Mouse (Mus musculus): Measurements from ENCODE around the gene AY074887. TPM values are rescaled to one million over a fixed set of nuclear protein-coding genes. Genes with fewer than 3 reads are reported as not detected.

AY074887 gene
- polyA plus RNA-seq, 2 experiments: 0.20 to 0.43 TPM

DNA sequence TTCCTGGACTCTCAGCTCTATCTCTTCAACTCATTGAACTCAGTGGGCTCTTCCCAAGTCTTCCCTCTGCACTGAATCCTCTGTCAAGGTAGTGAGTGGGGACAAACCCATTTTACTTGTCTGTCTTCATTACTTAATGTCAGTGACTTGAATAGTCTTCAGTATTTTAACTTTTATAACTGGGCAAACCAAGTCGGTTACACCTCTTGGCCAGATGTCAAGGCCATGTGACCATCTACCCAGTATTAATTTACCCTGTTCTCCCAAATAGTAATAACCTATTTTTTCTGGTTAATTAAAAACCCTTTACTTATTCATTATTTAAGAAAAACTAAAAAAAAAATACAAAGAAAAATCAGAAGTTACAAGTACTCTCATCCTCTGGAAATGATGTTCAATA lies 20.1 kb downstream of the AY074887 start:
- Histone ChIP-seq H3K27ac (replicated peaks; ENCODE audit: low read depth, low read length) (no peak overlapping the region), H3K27me3 (ENCODE audit: control insufficient read depth, insufficient read depth, low read length) (no peaks in the 10 kb centered on the region), H3K9me3 (ENCODE audit: control insufficient read depth, low read length) (no peaks in the 10 kb centered on the region), H3K4me2 (replicated peaks; ENCODE audit: low read depth, low read length, severe bottlenecking) (no peak overlapping the region), H3K9ac (ENCODE audit: low read depth, low read length, severe bottlenecking) (no peak overlapping the region), H3K4me3 (replicated peaks; ENCODE audit: low read length) (no peak overlapping the region), H3K4me1 (ENCODE audit: control insufficient read depth, insufficient read depth, low read length) (no peaks in the 10 kb centered on the region), H3K36me3 (ENCODE audit: control insufficient read depth, insufficient read depth, low read length) (peaks cover 2% of the 10 kb centered on the region; the same call in 1 of the 2 replicates)
- DNase-seq (ENCODE audit: low spot score): no peak
- no peak for ATAC-seq (ENCODE audit: low FRiP score, low read depth)
- WGBS: 87% methylated on average over 1 of the region's 1 CpGs
- no peak for TF ChIP-seq POLR2A (IDR thresholded peaks at IDR 0.05; ENCODE audit: borderline replicate concordance, extremely low read depth, insufficient read depth, insufficient read length)

DNA sequence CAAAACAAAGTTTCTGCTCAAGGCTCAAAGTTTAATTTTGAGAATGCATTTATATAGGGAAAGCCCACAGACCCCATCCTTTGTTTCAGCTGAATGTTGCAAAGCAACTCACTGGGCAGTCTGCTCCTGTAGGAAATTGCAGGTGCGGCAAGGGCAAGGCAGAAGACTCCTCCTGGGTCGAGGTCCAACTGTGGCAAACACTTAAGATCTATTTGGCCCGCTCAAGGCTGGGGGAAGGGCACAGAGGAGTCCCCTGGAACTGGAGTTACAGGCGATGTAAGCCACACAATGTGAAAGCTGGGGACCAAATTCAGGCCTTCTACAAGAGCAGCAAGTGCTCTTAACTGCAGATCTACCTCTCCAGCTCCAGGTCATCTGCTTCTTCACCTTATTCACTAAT lies 30.9 kb downstream of the AY074887 start:
- no peak overlapping the region for H3K4me3 ChIP-seq (replicated peaks; ENCODE audit: low read length)
- no peak overlapping the region for H3K4me2 ChIP-seq (replicated peaks; ENCODE audit: low read depth, low read length, severe bottlenecking)
- ATAC-seq (ENCODE audit: low FRiP score, low read depth) (no peak), DNase-seq (ENCODE audit: low spot score) (no peak)
- H3K9me3 ChIP-seq (ENCODE audit: control insufficient read depth, low read length): no peaks in the 10 kb centered on the region
- no peaks in the 10 kb centered on the region for H3K27me3 ChIP-seq (ENCODE audit: control insufficient read depth, insufficient read depth, low read length)
- peaks cover 7% of the 10 kb centered on the region for H3K36me3 ChIP-seq (ENCODE audit: control insufficient read depth, insufficient read depth, low read length)
- no peak for TF ChIP-seq POLR2A (IDR thresholded peaks at IDR 0.05; ENCODE audit: borderline replicate concordance, extremely low read depth, insufficient read depth, insufficient read length)
- H3K27ac ChIP-seq (replicated peaks; ENCODE audit: low read depth, low read length): no peak overlapping the region
- 0 out of 2 replicates have a peak, but pooled peaks cover 4% of the 10 kb centered on the region for H3K4me1 ChIP-seq (ENCODE audit: control insufficient read depth, insufficient read depth, low read length)
- 55% methylated on average over 4 of the region's 4 CpGs for WGBS
- no peak overlapping the region for H3K9ac ChIP-seq (ENCODE audit: low read depth, low read length, severe bottlenecking)

DNA sequence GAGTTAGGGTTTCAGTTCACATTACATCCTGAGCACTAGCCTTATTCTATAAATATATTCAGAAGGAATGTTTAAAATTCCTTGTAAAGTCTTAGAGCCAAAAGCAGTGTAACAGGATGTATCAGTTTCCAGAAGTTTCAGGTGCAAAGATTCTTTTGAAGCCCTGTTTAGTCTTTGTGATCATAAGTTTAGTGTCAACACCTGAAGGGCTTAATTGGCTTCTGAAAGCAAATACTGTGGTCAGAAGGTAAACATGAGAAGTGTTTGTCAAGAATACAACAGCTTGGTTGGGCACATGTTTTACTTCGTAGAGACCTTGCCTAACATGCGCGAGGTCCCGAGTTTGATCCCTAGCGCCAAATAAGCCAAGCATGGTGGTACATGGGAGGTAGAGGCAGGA lies 32.0 kb downstream of the AY074887 start:
- H3K27me3 ChIP-seq (ENCODE audit: control insufficient read depth, insufficient read depth, low read length): no peaks in the 10 kb centered on the region
- TF ChIP-seq POLR2A (IDR thresholded peaks at IDR 0.05; ENCODE audit: borderline replicate concordance, extremely low read depth, insufficient read depth, insufficient read length): no peak
- ATAC-seq (ENCODE audit: low FRiP score, low read depth): no peak
- DNase-seq (ENCODE audit: low spot score): no peak
- no peak overlapping the region for H3K27ac ChIP-seq (replicated peaks; ENCODE audit: low read depth, low read length)
- H3K4me1 ChIP-seq (ENCODE audit: control insufficient read depth, insufficient read depth, low read length): 0 out of 2 replicates have a peak, but pooled peaks cover 4% of the 10 kb centered on the region
- WGBS: 93% methylated on average over 5 of the region's 5 CpGs
- H3K4me3 ChIP-seq (replicated peaks; ENCODE audit: low read length): no peak overlapping the region
- no peak overlapping the region for H3K4me2 ChIP-seq (replicated peaks; ENCODE audit: low read depth, low read length, severe bottlenecking)
- H3K36me3 ChIP-seq (ENCODE audit: control insufficient read depth, insufficient read depth, low read length): peaks cover 7% of the 10 kb centered on the region
- H3K9me3 ChIP-seq (ENCODE audit: control insufficient read depth, low read length): no peaks in the 10 kb centered on the region
- no peak overlapping the region for H3K9ac ChIP-seq (ENCODE audit: low read depth, low read length, severe bottlenecking)

DNA sequence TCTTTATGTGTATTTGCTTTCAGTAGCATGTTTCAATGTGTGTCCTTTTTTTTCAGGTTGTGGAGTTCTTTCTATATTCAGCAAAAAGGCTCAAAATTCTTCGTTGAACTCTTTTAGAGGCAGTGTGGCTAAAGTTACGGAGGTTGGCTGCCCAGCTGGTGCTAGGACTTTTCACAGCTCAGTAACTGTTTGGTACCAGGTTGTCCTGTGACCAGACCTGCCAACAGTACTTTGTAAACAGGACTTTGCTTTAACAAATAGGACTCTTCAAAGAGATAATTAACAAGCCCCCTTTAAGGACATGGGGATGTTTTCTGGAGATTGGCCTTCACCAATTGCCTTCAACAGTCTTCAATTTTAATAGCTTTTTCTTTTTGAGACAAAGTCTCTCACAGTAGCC lies 32.6 kb downstream of the AY074887 start:
- ATAC-seq (ENCODE audit: low FRiP score, low read depth) (no peak), DNase-seq (ENCODE audit: low spot score) (no peak)
- no peak overlapping the region for H3K27ac ChIP-seq (replicated peaks; ENCODE audit: low read depth, low read length)
- peaks cover 7% of the 10 kb centered on the region for H3K36me3 ChIP-seq (ENCODE audit: control insufficient read depth, insufficient read depth, low read length)
- no peak overlapping the region for H3K9ac ChIP-seq (ENCODE audit: low read depth, low read length, severe bottlenecking)
- H3K4me2 ChIP-seq (replicated peaks; ENCODE audit: low read depth, low read length, severe bottlenecking): peak overlapping the region; percentile 61; the same call in 1 of the 2 replicates
- H3K4me1 ChIP-seq (ENCODE audit: control insufficient read depth, insufficient read depth, low read length): 0 out of 2 replicates have a peak, but pooled peaks cover 4% of the 10 kb centered on the region
- 69% methylated on average over 2 of the region's 2 CpGs for WGBS
- H3K9me3 ChIP-seq (ENCODE audit: control insufficient read depth, low read length): no peaks in the 10 kb centered on the region
- H3K27me3 ChIP-seq (ENCODE audit: control insufficient read depth, insufficient read depth, low read length): no peaks in the 10 kb centered on the region
- no peak for TF ChIP-seq POLR2A (IDR thresholded peaks at IDR 0.05; ENCODE audit: borderline replicate concordance, extremely low read depth, insufficient read depth, insufficient read length)
- H3K4me3 ChIP-seq (replicated peaks; ENCODE audit: low read length): no peak overlapping the region

DNA sequence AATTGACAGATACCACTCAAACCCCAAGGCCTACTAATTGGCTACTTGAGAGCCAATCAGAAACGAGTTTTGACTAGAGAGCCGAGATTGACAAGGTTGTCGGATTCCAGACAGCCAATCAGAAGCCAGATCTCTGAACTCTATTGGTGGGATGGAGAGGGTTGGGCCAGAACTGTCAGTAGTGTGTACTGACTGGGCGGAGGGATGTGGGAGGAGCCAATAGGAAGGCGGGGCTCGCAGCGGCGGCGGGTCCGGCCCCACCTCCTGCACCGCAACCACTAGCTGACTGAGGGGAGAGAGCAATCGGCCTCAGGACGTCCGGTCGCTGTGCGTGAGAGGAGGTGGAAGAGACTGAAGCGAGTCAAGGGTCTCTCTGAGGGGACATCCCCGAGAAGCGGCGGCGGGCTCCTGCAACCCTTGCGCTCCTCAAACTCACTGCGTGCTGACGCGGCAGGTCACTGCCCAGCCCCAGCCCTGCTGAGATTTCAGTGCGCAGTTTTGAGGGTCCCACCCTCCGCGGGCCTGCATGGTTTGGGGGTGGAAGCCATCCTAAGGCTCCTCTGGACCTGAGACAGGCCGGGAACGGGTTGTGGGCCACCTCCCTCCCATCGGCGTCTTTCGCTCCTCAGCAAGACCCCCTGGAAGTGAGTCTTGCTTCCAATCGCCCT lies 33.7 kb downstream of the AY074887 start, which contains the start of gene Hykk:
Gene Hykk (plus strand): TSS at position 274 of the 668 bp plus-strand sequence.
- Histone ChIP-seq H3K27me3 (ENCODE audit: control insufficient read depth, insufficient read depth, low read length) (no peaks in the 10 kb centered on the region), H3K27ac (replicated peaks; ENCODE audit: low read depth, low read length) (peak within 1 kb of the TSS; percentile 11; the same call in 1 of the 2 replicates), H3K9me3 (ENCODE audit: control insufficient read depth, low read length) (no peaks in the 10 kb centered on the region), H3K36me3 (ENCODE audit: control insufficient read depth, insufficient read depth, low read length) (no peaks in the 10 kb centered on the region; the same call in 1 of the 2 replicates), H3K4me1 (ENCODE audit: control insufficient read depth, insufficient read depth, low read length) (0 out of 2 replicates have a peak, but pooled peaks cover 4% of the 10 kb centered on the region), H3K4me3 (replicated peaks; ENCODE audit: low read length) (peak within 1 kb of the TSS; percentile 56), H3K4me2 (replicated peaks; ENCODE audit: low read depth, low read length, severe bottlenecking) (peak within 1 kb of the TSS; percentile 61), H3K9ac (ENCODE audit: low read depth, low read length, severe bottlenecking) (peak within 1 kb of the TSS; percentile 54)
- ATAC-seq (ENCODE audit: low FRiP score, low read depth) (peak; percentile 99), DNase-seq (ENCODE audit: low spot score) (peak; percentile 97)
- peak; percentile 71; the same call in 1 of the 2 replicates for TF ChIP-seq POLR2A (IDR thresholded peaks at IDR 0.05; ENCODE audit: borderline replicate concordance, extremely low read depth, insufficient read depth, insufficient read length)
- under 1% methylated on average over 32 of the region's 34 CpGs for WGBS
